Mouse (Mus musculus): ENCODE data around the gene AC131692.1.

- no peak for TF ChIP-seq POLR2A (IDR thresholded peaks at IDR 0.05; ENCODE audit: borderline replicate concordance, extremely low read depth, insufficient read depth, insufficient read length, poor library complexity, severe bottlenecking)
- TF ChIP-seq CTCF (IDR thresholded peaks at IDR 0.05; ENCODE audit: borderline replicate concordance, extremely low read depth, insufficient read depth, insufficient read length), result no peak
Measured at GRCm38 (mm10) chr19:6094119-6094518, at the start of gene AC131692.1.

Data from brain, embryonic 14.5 days (tissue).